Mouse (Mus musculus) spleen, postnatal 14 days (tissue): ENCODE data around the gene Sipa1.
"Not testable (repeated sequence)": the region's sequence is repeated elsewhere in the genome, so short reads cannot be mapped to it uniquely, and the experiment has no call there.

Experiments
- DNase-seq, 2 experiments: peaks; one replicate each; pipeline ENCODE4 v3.0.0; 2021 to 2022; ENCODE audit warnings: low spot score in 2 of 2

Gene Sipa1

DNA sequence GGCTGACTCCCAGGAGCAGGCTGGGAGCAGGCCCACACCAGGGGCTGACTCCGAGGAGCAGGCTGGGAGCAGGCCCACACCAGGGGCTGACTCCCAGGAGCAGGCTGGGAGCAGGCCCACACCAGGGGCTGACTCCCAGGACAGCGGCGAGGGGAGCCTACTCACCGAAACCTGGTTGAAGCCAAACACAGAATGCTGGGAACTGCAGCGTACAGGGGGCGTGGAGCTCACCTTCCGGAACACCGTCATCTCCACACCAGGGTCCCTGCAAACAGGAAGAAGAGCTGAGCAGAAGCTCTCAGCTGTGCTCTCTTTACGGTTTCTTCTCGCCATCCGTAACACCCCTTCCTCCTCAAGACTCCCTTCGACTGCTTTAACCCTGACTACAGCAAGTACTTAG is 23.4 kb upstream of the Sipa1 start:
- DNase-seq = not testable (repeated sequence)

DNA sequence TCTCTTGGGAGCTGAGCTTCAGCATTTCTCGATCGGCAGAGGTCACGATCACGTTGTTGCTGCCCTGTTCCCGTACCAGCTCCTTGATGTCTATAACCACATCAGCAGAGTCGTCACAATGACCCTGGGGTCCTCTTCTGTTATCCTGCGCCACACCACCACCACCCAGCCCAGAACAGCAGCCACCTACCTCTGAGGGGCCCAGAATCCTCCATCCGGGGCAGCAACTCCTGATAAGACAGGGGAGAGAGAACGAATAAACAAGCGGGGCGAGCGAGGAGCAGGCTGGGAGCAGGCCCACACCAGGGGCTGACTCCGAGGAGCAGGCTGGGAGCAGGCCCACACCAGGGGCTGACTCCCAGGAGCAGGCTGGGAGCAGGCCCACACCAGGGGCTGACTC is 22.9 kb upstream of the Sipa1 start:
- DNase-seq = no peak

DNA sequence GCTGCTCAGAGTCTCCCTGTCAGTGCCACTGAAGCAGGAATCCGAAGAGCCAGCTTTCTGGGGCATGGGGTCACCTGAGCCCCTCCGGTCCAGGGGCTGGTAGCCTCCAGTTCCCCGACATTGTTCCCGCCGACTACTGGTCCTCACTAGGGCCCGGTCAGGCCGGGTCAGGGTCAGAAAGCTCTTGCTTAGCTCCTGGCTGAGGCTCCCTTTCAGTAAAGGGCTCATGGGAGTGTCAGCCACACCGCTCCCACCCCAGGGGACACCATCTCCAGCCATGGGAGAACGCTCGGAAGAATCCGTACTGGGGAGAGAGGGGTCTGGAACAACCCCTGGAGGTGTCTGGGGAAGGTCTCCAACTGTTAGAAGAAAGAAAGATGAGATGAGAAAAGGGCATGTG is 22.4 kb upstream of the Sipa1 start:
- no peak for DNase-seq

DNA sequence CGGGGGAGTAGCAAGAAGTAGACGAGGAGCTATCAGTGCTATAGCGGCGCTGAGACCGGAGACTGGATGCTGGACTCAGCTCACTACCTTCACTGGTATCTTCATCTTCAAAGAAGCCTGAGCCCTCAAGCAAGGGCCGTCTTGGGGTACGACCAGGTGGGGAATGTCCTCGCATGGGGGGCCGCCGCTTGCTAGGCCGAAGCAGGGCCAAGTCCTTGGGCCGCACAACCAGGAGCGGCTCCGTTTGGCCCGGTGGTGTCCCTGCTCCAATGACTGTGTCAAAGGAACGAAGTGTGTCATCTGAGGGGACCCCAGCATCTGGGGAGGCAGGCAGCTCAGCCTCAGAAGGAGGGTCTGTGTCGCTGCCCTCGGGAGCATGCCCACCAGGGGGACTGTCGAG is 21.9 kb upstream of the Sipa1 start:
- DNase-seq = no peak

DNA sequence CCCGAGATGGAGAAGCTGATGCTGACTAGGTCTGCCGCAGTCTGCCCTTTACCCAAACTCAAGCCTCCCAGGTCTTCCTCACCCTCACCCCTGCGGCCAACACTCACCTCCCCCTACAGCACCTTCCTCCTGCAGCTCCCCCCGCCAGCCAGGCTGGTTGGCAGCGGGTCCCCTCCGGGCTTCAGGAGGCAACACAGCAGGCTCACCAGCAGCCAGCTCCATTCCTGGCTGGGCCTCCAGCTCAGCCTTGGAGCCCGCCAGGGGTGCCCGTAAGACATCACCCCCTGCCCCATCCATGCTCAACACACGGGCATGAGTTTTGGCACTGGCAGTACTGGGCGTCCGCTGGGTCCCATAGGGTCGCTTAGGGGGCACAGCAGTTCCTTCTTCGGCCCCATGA is 21.5 kb upstream of the Sipa1 start:
- DNase-seq = no peak

DNA sequence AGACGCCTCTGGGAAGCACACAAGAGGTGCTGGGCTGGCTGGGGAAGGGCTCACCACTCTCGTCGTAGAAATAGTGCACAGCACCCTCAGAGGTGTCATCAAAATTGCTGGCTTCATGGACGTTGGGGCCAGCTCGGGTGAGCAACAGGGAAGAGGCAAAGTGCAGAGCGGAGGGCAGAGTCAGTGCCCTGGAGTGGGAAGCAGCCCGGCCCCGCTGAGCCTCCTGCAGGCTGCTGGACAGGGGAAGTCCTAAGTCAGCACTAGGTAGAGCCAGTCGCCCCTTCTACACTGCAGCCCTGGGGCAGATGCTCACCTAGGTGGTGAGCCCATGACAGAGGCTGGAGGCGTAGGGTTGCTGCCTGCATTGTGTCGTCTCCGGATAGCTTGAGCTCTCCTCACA is 20.7 kb upstream of the Sipa1 start:
- no peak for DNase-seq

DNA sequence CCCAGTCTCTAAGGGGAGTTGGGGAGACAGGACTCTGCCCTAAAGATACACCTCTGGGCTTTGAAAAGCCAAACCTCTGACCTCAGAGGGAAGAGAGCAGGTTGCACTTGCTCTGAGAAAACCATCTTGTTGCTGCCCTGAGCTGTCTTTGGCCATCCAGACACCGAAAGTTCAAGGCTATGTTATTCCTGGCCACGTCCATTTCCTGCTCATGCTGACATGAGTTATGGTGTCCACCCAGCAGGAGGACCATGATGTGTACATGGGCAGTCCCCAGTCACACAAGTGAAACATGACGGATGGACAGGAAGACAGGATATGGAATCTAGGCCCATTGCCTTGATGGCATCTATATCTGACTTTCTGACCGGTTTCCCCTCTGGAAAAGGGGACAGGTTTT is 16.9 kb upstream of the Sipa1 start:
- DNase-seq = no peak

DNA sequence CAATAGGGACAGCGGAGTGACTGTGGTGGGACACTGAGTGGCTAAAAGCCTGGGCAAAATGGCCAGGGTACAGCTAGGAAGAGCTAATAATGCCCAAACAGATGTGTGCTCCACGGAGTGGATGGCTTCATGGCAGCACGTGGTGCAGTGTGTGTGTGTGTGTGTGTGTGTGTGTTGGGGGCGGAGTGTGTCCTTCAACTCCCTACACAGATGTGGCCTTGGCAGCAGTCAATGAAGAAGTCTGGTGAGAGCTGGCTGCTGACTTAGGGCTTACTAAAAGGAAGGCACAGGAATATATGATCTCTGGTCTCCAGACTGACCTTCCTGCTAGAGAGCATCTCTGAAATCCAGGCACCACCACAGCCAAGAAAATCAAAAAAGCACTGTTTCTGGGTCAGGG is 4.9 kb upstream of the Sipa1 start:
- no peak for DNase-seq

DNA sequence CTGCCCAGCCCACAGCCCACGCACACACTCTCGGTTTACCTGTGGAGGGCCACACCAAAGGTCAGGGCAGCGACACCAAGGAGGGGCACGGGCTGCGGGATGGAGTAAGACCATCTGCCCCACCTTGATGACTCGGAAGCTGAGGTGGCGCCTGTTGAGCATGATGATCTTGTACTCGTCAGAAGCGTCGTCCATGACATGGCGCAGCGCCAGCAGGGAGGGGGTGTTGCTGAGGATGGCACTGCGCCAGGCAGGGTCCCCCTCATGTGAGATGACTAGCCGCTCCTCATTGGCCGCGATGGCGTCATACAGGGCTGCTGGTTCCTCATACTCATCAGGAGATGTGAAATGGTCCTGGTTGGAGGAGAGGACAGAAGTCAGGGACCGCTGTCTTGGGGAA is 2.9 kb upstream of the Sipa1 start:
- no peak for DNase-seq

DNA sequence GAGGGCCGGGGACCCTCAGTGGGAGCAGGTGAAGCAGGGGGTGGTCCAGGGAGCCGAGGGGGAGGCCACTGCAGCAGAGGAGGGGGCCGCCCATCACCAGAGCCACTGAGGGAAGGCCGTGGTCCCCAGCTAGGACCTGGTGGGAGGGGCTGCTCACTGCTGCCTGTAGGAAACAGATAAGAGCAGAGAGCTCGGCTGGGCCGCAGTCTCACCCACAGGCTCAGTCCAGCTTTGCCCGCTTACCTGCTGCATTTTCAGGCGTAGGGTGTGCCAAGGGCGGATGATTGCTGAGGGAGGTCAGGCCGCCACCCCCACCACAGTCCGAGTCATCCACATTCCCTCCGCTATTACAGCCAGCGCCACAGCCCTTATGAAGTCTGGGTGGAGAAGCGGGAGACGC is 2.0 kb upstream of the Sipa1 start:
- DNase-seq = peak; percentile 68 to 69

DNA sequence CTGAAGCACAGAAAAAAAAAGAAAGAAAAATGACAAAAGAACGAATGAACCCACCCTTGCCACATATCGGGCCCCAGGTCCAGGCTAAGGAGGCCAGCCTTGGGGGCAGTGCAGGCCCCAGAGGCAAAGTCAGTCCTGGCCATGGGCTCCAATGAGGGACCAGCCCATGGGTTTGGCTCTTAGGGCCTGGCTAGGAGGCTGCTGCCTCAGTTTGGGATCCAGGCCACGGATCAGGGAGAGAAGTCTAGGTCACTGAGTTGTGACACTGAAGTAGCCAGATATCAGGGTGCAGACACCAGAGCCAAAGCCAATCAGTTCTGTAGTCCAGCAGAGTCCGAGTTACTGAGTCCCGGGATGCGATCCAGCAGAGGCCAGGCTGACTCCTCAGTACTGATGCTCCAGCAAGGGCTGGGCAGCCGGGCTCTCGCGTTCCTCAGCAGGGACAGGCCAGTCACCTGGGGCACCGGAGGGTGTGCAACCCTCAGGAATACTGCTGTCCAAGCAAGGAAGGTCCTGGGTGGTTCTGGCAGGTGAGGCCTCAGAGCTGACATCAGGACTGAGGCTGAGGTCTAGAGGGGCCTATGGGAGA is 1.3 kb upstream of the Sipa1 start:
- DNase-seq = no peak

DNA sequence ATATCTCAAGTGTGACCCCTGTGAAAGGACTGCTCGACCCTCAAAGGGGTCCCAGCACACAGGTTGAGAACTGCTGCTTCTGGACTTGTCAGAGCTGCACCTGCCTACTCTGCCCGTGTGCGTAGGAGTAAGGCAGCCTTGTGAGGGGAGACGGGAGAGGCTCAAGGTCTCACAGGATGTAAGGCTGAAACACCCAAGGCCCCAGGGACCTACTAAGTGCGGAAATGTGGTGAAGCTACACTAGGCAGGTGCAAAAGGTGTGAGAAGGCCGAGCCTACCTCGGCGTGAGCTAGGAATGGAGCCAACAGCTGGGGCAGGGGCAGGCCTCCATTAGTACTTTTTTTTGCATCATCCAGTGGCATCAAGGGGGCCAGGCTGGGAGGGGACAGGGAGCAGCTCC is 1.2 kb downstream of the Sipa1 start:
- DNase-seq = peak in 1 of 2 experiments; percentile 47

DNA sequence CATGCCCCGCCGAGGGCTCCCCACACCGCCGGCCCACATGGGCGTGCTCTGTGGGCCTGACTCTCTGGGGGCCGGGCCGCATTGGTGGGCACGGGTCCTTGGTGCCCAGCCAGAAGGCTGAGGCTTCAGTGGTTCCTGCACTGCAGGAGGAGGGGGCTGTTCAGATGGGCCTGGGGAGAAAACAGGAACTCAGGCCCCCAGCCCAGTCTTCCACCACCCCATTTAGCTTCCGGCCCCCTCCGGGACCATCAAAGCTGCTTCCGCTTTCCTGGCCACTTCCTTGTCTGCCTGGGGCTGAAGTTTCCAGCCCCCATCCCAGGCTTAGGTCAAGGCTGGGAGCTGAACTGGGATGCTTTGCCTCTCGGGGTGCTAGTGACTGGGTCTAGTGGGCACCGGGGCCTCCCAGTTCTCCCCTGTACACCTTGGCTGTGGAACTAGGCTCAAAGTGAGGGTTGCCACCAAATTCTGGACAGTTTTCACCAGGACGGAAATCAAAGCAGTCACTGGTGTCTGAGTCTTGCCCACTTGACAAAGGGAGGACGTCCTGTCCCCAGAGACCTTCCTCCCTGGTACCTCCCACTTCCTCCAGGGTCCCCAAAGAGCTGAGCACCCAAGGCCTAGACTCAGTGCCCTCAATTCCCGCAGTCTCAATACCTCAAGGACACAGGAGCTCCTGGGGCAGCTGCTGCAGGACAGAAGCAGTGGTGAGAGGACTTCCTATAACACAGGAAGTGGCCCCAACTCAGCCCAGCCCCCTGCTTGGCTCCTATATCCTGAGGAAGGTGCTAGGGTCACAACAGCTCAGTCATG is 2.4 kb downstream of the Sipa1 start:
- DNase-seq = peak; percentile 49 to 52

DNA sequence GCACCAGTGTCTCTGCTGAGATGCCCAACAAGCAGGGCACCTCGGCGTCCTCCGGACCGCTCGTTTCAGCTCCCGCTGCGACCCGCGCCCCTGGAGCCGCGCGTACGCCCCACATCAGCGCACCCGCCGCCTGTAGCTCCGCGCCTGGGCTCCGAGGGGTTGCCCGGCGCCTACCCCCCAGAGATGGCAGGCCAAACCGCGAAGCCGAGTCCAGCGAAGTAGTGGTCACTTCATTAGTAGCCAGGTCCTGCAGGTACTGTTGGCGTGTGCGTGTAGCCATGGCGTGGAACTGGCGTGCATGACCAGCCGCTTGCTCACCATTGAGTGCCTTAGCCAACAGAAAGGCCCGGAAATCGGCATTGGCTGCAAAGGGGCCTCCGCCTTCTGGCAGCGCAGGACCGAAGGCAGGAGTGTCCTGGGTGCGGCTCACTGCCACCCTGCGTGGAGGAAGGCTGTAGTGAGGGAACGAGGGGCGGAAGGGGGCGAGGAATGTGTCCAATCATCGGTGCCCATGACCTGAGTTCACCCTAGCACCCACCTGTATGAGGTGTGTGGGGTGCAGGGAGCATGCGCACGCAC is 8.7 kb downstream of the Sipa1 start:
- no peak for DNase-seq

DNA sequence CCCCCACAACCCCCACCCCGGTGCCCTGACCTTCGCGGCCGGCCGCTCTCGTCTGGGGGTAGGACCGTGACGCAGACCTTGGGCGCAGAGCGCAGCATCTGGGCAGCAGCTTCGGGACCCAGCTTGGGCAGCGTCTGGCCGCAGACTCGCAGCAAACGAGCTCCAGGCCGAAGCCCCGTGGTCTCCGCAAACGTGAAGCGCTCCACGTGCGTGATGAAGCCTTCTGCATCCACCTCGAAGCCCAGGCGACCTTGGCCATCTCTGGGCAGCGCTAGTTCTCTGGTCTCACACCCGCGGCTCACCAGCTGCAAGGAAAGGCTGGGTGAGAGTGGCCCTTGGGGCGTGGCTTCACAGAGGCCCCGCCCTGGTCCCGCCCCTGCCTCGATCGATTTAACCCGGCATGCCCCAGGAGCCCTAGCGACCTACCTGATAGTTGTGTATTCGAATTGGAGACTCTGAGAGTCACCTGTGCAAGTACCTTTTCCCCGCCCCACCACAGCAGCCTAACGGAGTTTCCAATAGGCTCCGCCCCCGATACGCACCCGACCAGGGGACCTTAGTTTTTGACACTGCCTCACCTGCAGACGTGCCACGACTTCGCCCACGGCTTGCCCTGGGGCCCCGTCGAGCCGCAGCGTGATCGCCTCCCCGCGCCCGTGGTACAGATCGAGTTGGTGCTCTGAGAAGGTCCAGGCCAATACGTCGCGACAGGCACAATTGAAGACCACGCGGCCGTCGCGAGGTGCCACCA is 9.4 kb downstream of the Sipa1 start:
- DNase-seq = no peak

DNA sequence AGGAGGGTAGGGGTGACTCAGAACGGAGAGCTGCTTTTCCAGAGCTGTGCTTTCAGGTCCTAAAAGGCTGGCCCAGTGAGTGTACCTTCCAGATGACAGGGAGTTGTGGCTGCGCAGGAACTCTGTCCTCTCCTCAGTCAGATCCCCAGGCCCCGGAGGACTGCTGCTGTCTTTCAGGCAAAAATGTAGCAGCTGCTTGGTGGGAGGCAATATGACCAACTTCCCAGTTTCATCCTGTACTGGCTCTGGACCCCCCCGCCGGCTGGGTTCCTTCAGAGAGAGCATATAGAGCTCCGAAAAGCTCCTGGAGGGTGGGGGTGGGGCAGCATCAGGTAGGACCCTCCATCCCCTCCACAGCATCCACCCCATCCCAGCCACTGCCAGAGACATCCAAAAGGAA is 10.9 kb downstream of the Sipa1 start:
- no peak for DNase-seq

DNA sequence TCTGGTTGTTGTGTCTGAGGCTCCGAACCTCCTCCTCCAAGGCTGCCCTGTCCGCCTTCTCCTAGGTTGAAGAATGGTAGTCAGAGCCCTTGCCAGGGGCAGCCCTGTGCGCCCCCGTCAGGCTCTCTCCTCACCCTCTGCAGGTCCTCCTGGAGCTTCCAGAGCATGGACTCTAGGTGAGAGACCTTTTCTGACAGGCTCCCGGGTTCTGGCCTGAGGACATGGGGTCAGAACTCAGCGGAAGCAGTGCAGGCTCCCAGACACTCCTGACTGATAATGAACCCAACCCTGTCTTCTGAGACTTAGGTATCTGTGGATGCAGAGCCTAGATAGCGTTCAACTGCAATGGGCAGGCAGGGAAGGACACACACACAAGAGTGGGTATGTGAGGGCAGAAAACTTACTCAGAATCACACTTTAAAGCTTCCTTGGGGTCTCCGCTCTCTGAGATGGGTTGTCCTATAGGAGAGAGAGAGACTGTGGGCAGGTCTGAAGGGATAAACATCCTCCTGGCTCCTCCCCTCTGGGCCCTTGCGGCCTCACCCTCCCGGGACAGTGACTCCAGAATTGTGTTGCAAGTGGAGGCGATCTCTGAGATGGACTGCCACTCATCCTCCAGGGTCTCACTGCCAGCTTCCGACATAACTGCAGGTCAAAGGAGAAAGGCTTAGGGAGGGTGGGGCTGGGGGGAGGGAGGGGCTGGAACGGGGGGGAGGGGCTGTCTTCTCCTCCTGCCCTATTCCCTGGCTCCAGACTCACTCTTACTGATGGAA is 11.8 kb downstream of the Sipa1 start:
- no peak for DNase-seq

DNA sequence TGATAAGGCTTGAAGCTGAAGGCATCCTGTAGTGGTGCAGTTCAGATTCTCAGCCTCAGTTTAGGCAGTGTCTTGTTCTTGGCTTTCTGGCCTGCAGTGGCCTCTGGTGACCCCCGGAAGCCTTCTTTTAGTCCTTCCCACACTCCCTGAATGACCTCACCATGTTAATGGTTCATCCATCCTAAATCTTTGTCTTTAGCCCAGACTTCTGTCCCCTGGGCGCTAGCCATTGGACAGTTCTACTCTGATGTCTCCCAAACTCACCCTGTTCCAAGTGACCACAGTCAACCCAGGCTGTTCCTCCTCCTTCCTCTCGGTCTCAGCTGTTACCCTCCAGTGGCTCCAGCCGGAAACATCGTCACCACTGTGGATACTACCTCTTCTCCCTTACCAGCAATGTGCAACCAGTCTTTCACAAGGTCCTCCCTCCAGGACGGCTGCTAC is 14.2 kb downstream of the Sipa1 start:
- no peak for DNase-seq

DNA sequence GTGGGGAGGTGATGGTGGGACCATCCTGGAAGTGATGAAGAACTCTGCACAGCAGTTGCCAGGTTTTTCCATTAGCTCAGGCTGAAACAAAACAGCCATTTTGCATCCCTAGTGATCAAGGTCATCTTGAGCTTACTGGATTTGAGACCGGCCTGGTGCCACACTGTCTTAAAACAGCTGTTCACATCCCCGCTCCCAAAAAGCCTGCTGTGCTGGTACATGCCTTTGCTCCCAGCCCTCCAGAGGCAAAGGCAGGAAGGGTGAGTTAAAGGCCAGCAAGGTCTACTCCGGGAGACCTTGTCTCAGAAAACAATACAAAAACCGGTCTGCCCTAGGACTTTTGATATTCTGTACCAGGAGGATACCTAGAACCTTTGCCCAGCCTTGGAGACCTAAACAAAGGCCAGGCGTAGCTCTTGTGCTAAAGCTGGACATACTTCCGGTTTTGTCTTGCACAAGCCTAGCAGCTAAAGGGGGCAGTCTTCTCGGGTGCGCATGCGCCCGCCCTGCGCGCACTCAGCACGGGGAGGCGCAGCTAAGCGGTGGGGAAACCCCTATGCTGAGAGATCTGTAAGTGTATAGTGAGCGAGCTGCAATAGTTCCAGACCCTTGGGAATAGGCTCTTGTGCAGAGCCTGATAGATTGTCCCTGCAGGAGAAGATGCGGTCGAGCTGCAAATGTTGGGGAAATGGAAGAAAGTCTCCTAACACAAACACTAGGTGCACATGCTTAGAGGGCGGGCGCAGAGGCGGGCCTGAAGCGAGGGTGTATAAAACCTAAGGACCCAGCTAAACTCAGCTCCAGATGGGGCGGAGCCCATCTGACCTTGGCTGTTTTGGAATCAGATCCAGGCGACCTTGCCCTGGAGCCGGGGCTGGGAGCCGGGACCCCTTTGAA is 14.9 kb downstream of the Sipa1 start:
- DNase-seq = peak; percentile 62 to 71

DNA sequence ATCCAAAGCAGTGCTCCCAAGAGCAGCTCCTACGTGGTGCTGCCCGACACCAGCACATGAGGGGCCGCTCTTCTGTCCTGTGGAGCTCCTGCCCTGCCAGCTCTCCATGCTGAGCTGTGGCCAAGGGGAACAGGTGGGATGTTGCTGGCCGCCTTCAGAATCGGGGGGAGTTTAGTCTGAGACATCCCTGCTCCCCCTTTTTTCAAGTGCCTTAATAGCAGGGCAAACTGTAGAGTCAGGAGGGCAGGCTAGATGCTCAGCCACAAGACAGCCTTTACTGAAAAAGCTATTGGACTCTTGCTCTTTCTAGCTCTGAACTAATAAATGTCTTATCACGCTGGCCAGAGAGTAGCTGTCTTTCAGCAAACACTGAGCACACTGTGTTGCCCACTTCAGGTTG is 15.7 kb downstream of the Sipa1 start:
- DNase-seq = no peak
